Mouse (Mus musculus): ENCODE data around the gene Arhgap20. TPM values are rescaled to one million over a fixed set of nuclear protein-coding genes. Genes with fewer than 3 reads are reported as not detected.

The Arhgap20 gene
- polyA plus RNA-seq, 1 experiment = 1.5 TPM

DNA sequence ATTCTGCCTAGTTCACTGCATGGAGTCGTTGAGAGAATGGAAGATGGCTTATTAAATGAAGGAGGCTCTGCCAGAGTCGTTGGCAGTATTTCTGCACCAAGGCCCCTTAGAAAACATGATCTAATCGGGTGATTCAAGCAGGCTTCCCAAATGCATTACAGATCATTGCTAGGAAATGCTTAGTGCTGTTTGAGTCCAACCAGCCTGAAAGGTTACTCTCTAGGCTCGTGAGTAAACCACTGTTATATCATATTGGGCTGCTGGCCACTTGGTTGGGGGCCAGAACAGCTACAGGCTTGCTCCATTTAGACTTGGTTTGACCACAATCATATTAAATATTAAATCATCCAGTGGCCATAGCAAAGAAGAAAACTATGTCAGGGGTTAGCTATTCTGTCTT is 118.2 kb downstream of the Arhgap20 start:
- 65% methylated on average over 4 of the region's 4 CpGs for WGBS

DNA sequence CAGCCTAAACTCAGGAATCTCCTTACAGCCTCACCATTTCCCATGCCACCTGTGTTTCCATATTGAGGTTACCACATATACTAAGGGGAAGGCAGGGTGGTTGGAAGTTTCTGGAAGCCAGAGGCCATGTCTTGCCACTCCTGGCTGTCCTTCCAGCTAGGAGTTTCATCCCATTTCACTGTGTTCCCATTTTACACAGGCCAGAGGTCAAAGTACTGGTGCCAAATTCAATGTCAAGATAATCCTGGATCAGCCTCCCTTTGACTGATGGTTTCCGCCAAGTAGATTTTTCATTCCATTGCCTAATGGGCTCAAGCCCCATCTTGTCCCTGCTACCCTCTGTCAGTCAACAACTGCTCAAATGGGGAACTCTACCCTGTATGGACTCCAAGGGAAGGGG is 127.8 kb downstream of the Arhgap20 start:
- no peak for DNase-seq

More for the DNA sequence above, 118.2 kb downstream of the Arhgap20 start:
- H3K4me1 ChIP-seq (ENCODE audit: control insufficient read depth, insufficient read depth, low read length) = no peaks in the 10 kb centered on the region
- no peak overlapping the region for H3K4me3 ChIP-seq (replicated peaks; ENCODE audit: extremely low read depth, low read depth, low read length)
- no peak for DNase-seq
- TF ChIP-seq POLR2A (IDR thresholded peaks at IDR 0.05; ENCODE audit: borderline replicate concordance, extremely low read depth, low read depth, low read length) = no peak
- TF ChIP-seq CTCF (IDR thresholded peaks at IDR 0.05; ENCODE audit: insufficient read depth, low read length) = no peak

More for the DNA sequence above, 127.8 kb downstream of the Arhgap20 start:
- no peaks in the 10 kb centered on the region for H3K4me1 ChIP-seq (ENCODE audit: control insufficient read depth, insufficient read depth, low read length)
- TF ChIP-seq POLR2A (IDR thresholded peaks at IDR 0.05; ENCODE audit: borderline replicate concordance, extremely low read depth, low read depth, low read length) (no peak), CTCF (IDR thresholded peaks at IDR 0.05; ENCODE audit: insufficient read depth, low read length) (no peak)
- 90% methylated on average over 1 of the region's 1 CpGs for WGBS
- no peak overlapping the region for H3K4me3 ChIP-seq (replicated peaks; ENCODE audit: extremely low read depth, low read depth, low read length)

Other genes with a start within 250 kb of the Arhgap20 start
- 106 and 178 TPM in 2 replicates for gene Fdx1, start 198.2 kb downstream of the Arhgap20 start, polyA plus RNA-seq (2012; rRNA removed)

All from lung, adult 2 months (tissue).